ENCODE assay signal across 24 mouse cellular contexts in the genomic region with DNA sequence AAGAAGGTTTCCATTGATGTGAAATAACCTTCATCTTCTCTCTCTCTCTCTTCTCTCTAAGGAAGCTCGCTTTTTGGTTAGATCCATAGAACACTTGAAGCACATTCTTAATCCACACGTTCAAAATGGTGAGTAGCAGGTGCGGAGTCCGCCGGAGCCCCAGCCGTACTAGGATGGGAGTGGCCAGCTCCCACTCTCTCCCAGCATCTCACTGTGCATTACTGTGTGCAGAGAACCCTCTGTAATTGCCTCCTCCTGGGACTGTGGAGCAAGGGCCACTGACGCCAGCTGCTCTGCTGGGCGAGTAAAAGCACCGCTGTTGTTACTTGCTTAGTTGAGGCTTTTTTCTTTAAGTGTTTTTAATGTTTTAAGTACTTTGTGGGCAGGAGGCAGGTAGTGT.
"Had no signal": no experiment of that assay in that cellular context is flagged by ENCODE, and none has a peak within 500 bp of the region (broad histone marks: within the 10 kb centered on the region; RNA-seq: fewer than 3 reads in every experiment).

No protein-coding gene starts in this region.

- H3K27me3 ChIP-seq: heart, embryonic 12.5 days; hindbrain, embryonic 12.5 days; limb, embryonic 13.5 days; limb, embryonic 15.5 days; liver, embryonic 12.5 days had no signal

- DNase-seq: gastrocnemius, adult 2 months; gastrocnemius, postnatal 10 days; gastrocnemius, postnatal 25 days; heart, adult 18-20 months; heart, postnatal 10 days; heart, postnatal 4 days; kidney, adult 18-20 months; kidney, adult 8-10 months; kidney, postnatal 10 days; kidney, postnatal 25 days; kidney, postnatal 4 days had no signal

- H3K9me3 ChIP-seq: heart, embryonic 10.5 days; hindbrain, embryonic 10.5 days; hindbrain, embryonic 12.5 days; limb, embryonic 15.5 days; liver, embryonic 12.5 days had no signal

- H3K4me2 ChIP-seq: heart, embryonic 12.5 days; hindbrain, embryonic 12.5 days; hindbrain, embryonic 14.5 days; limb, embryonic 13.5 days; limb, embryonic 15.5 days; liver, embryonic 12.5 days had no signal

- H3K4me1 ChIP-seq: hindbrain, embryonic 10.5 days; hindbrain, embryonic 12.5 days; limb, embryonic 13.5 days; limb, embryonic 15.5 days; liver, embryonic 12.5 days had no signal

- H3K4me3 ChIP-seq: gastrocnemius, adult 2 months; heart, embryonic 10.5 days; heart, embryonic 12.5 days; hindbrain, embryonic 10.5 days; hindbrain, embryonic 12.5 days; layer of hippocampus, adult 2 months; left cerebral cortex, adult 2 months; limb, embryonic 13.5 days; limb, embryonic 15.5 days; liver, embryonic 12.5 days had no signal

- H3K27ac ChIP-seq: gastrocnemius, adult 2 months; heart, embryonic 10.5 days; hindbrain, embryonic 10.5 days; hindbrain, embryonic 12.5 days; hindbrain, embryonic 14.5 days; layer of hippocampus, adult 2 months; left cerebral cortex, adult 2 months; limb, embryonic 13.5 days; limb, embryonic 15.5 days; liver, embryonic 12.5 days; liver, embryonic 14.5 days had no signal

- H3K9ac ChIP-seq: heart, embryonic 12.5 days; hindbrain, embryonic 12.5 days; hindbrain, embryonic 14.5 days; limb, embryonic 13.5 days; limb, embryonic 15.5 days; liver, embryonic 12.5 days; liver, embryonic 14.5 days had no signal

- ATAC-seq: hindbrain, embryonic 16.5 days; inflammation-experienced regulatory T-cells, adult 6 months had no signal
